Mouse (Mus musculus): ENCODE data around the gene Bcl2l11.
"Not testable (repeated sequence)": the region's sequence is repeated elsewhere in the genome, so short reads cannot be mapped to it uniquely, and the experiment has no call there.

The Bcl2l11 gene

DNA sequence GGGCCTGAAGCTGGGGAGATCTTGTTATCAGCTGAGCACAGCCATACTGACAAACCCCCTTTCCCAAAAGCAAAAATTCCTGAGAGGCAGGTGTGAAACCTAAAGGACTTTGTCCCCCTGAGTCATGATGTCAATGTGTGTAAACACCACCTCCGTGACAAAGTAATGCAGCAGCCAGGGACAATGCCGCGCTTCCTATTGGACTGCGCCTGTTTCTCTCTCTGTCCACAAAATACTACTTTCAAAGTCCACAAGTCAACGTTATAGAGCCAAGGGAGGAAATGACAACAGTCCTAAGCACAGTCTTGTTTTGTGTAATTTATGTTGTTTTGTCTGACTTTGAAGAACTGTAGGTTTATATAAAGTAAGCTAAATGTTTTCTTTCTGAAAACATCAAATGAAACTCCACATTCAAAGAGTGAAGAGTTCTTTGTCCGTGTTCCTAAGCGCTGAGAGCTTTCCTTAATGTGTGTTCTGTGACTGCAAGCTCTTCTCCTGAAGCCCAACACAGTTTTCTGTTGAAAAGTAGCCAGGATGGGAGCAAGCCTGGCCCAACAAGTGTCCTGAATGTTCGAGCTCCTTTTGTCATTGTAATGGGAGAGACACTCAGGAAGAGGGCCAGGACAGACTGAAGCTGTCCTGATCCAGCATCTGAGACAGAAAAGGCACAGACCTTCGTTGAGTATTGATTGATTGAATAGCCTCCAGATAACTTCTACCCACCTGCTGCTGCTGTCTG lies 48.9 kb downstream of the Bcl2l11 start:
- no peak for DNase-seq (ENCODE audit: low read depth)

DNA sequence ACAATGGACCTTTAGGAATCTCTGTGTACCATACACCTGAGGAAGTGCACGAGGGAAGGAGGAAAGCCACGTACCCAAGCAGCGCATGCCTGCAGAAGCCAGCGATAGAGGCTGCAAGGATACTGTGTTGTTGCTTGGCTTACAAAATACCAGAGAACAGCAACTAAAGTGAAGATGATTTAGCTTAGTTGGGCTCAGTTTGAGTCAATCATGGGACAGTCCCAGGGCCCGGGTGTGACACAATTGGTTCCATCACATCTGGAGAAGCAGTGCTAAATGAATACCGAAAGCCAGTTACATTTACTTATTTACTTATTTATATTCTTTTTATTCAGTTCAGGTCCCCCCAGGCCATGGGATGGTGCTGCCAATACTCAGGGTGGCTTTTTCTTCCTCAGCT lies 49.8 kb downstream of the Bcl2l11 start:
- no peak for DNase-seq (ENCODE audit: low read depth)

DNA sequence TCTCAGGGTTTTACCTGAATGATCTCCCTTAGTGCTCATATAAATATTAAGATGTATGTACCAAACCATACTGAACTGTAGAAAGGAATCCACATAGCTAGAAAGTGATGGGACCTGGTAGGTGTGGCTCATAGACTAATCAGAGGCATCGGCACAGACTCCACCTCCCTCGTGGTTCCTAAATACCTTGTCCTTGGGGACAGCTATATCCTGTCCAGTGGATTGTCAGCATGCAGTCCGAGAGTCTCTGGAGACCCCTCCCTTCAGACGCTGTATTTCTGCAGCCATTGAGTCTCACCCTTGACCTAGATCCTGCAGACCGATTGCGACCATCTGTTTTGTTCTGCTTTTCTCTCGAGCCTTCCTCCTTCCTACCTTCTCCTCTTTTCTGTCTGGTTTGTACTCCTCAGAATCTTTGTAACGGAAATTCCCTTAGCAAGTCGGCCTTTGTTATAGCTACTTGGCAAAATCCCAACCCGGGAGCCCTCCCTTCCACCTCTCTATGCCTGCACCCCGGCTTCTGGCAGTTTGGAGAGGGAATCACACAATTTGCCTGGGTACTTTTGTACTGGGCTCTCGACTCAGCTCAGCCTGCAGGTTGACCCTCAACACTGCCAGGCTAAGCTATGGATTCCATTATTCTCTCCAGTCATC lies 50.7 kb downstream of the Bcl2l11 start:
- DNase-seq (ENCODE audit: low read depth): no peak

DNA sequence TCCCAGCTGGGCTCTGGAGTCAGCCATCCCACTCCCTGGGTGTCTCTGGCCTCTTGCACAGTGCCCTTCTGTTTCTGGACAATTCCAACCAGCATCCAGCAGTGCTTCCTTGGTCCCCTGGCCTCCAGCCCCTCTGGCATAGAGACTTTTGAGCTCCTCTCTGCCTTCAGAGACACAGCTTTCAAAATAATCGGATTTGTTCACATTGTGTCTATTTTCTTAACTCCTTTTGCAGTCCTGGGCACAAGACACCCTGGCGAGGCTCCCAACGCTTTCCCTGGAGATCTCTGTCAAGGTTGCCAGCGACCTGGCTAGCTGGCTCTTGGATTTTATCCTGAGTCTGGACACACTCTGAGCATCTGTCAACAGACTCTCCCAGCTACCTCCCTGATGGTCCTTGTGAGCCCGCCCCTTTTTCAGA lies 51.4 kb downstream of the Bcl2l11 start:
- DNase-seq (ENCODE audit: low read depth): no peak

DNA sequence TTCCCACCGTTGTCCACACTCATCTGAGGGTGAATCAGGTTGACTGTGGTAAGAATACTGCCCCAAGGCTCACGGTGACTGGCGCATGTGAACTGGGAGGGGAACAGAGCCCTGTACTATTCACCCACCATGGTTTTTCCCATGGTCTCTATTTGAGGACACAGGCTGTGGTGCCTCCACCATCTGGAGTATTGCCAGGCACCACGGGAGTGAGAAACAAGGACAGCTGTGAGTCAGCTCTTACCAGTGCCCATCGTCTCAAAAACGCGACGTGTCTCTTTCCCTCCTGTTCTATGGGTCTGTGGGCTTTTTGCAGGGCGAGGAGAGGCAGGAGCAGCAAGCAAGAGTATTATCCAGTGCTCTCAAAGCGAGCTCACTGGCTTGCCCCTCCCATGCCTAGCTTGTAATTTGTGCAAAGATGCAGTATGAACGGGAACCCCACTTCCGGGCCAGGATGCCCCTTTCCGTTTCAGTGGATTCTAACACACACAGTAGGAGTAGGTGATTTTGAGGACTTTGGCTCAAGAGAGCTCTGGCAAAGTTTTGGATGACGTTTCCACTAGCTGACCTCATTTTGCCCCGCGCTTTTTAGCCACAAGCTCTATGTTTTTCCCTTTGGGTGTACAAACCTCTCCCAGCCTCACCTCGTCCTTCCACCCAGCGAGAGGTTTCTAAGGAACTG lies 53.4 kb downstream of the Bcl2l11 start:
- DNase-seq (ENCODE audit: low read depth): peak; percentile 17

DNA sequence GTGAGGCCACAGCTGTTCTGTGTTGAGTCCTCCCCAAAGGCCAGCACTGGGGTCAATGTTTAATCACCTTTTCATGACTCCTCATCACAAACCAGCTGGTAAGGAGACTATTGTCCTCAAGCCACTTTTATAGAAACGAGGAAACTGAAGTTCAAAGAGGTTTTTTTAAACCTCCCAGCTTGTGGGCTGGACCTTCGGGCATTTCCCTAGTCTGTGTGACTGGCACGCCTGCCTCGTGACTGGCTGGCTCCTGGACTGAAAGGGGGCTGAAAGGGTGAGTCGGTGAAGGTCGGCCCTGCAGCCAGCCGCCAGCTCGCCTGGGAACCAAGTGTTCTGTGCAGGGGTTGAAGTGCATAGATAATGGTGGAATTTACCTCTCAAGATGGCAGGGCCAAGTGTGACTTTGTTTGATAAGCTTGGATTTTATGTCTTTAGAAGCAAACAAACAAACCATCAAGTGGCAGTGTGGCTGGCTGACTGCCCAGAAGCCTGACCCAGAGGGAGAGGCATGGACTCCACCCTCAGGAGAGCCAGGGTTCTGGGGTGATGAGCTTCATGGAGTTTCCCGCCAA lies 54.1 kb downstream of the Bcl2l11 start:
- peak; percentile 35 for DNase-seq (ENCODE audit: low read depth)

DNA sequence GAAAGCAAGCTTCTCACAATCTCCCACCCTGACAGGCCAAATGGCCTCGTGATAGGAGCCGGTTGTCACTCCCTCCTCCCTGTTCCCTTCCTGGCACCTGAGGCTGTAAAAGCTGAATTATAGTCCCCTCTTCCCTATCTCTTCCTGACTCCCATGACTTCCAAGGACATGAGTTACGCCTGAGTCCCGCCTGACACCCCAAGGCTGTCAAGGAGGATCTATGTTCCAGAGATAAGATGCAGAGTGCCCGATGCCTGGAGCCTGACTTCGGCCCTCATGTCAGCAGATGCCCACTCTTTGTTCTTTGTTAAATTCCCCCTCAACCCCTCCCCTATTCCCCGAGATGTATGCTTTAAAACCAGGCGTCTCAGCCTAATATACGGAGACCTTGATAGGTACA lies 56.3 kb downstream of the Bcl2l11 start:
- DNase-seq (ENCODE audit: low read depth): not testable (repeated sequence)

DNA sequence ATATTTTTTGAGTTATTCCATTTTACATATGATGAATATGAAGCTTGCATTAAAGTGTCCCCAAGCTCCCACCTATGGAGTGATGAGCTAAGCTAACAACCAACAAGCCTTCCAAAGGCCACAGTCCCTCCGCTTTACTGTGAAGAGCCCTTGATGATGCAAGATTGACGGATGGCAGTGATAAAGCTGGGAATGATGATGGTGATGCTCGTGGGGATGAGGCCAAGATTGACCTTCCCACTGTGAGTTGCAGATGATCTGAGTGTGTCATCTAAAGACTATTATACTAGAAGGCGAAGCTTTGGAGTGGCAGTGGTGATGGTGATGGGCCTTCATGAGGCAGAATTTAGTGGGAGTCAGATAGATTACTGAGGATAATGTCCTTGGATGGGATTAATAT lies 56.9 kb downstream of the Bcl2l11 start:
- no peak for DNase-seq (ENCODE audit: low read depth)

DNA sequence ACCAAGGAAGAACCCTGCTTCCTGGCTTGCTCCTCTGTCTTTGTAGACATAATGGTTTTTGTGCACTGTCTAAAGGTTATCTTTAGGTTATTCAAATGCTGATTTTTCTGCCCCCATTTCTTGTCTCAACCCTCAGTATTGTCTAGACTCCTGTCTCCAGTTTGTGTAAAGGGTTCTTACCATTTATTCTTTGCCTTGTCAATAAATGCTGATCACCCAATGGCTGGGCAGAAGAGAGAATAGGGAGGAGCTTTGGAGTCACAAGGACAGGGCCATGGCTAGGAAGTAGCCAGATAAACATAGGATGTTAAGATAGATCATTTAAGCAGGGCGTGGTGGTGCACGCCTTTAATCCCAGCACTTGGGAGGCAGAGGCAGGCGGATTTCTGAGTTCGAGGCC lies 57.9 kb downstream of the Bcl2l11 start:
- DNase-seq (ENCODE audit: low read depth): no peak

DNA sequence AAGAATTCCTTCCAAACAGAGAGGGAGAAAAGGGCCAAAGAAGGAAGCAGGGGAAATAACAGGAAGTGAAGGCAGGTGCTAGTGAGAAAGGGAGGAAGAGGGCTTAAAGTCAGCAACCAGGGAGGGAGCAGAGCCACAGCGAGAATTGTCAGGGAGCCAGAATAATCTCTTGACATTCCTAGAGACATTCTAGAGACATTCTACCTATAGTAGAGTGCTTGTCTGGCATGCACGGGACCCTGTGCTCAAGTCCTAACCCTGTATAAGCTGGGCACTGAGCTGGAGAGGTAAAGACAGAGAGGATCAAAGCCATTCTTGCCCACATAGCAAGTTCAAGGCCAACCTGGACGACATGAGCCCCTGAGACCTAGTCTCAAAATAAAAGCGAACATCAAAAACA lies 60.1 kb downstream of the Bcl2l11 start:
- DNase-seq (ENCODE audit: low read depth): no peak

DNA sequence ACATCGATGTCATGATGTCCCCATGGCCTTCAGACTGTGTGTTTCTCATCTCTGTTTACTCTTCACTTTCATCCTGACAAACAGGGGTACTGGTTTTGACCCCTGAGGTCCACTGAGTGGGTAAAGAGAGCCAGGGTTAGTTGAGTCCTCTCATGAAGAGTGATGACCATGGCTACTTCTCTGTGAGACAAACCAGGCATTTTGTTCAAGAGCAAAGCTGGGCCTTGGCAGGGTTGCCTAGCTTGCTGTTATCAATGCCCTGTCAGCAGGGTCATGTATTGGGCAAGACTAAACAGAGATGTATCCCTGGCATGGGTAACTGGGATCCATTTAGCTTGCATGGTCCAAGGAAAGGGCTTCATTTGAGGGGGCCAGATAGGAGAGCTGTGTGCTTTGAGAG lies 61.4 kb downstream of the Bcl2l11 start:
- no peak for DNase-seq (ENCODE audit: low read depth)

DNA sequence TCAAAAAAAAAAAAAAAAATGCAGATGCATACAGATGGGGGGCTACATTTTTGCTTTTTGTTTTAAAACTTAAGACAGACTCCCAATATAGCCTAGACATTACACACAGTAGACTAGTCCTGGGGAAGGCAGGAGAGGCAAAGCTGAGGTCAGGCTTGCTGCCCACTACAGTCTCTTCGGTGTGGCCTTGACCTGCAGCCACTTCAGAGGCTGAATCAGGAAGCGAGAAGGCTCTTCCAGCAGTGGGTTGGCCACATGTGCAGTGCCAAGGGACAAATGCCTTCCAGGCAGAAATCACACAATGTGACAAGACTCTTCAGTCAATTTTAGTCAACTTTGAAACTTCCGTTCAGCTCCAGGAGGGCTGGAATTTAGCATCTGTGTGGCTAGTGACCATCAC lies 62.6 kb downstream of the Bcl2l11 start:
- peak; percentile 52 for DNase-seq (ENCODE audit: low read depth)

DNA sequence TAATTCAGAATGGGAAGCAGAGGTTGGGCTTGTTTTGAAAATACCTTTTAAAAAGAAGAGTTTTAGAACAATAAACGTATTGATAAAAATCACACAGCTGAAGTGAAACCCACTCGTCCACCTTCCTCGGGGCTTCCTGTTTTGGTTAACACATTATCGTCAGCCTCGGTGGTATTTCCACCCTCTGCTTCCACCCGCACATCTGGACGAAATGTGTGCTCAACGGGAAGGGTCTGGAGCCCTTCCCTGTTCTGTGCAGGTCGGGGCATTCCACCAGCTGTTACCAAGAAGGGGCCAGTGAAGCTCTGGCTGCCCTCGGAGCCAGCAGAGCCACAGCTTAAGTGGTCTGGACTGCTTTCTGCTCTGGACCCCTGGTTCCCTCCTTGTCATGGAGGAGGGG lies 63.9 kb downstream of the Bcl2l11 start:
- DNase-seq (ENCODE audit: low read depth): no peak

DNA sequence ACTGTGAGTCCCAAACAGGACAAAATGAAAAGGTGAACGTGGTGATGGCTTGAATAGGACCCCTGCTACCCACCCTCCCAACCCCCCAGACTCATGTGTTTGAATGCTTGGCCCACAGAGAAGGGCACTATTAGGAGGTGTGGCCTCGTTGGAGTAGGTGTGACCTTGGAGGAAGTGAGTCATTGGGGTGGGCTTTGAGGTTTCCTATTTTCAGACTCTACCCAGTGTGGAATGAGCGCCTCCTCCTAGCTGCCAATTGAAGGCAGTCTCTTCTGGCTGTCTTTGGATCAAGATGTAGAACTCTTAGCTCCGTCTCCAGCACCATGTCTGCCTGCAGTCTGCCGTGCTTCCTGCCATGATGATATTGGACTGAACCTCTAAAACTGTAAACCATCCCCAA lies 64.4 kb downstream of the Bcl2l11 start:
- peak; percentile 87 for DNase-seq (ENCODE audit: low read depth)

DNA sequence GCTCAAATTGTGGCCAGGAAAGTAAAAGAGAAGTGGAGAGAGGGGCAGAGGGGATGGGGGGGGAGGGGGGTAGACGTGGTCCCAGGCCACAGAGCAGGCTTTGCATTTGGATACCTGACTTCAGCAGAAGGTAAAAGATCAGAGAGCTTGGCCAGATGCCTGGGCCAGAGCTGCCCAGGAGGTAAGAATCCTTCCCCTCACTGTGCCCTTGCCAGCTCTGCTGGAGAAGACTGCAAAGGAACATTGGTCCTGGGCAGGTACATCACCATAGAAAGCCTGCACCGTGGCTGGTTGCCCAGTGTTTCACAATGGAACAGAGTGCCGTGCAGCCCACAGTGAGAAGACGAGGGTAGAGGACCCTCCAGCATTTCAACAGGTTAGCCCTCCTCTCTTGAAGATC lies 67.6 kb downstream of the Bcl2l11 start:
- no peak for DNase-seq (ENCODE audit: low read depth)

DNA sequence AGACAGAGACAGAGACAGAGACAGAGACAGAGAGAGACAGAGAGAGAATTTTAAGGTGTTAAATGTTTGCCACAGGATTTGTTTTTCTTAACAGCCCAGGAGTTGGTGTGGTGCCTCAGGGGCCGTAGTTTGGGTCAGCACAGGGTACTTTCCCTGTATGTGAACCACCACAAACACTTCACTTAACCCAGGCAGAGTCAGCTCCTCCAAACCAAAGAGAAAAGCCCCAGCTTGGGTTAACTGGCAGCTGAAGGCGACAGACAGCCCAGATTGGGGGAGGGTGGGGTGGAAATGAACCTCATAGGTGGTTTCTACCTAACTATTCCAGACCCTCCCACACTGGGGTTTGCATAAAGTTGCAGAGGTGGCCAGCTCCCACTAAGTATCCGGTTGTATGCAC lies 71.5 kb downstream of the Bcl2l11 start:
- DNase-seq (ENCODE audit: low read depth): no peak

DNA sequence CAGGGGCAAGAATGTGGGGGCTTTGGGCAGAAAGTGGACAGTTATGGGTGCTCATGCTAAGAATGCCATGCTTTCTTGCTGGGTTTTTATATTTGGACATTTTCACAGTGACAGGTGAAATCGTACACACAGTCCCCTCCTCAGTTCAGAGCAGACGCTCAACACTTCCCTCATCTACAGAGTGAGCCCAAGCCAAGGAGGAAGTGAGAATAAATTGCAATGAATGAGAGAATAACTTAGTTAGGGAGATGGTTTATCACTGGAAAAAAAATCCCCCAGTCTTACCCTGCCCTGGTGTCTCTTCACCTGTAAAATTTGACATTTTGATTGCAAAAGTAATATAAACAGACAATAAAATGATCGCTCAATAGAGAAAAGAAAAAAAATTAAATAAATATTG lies 77.3 kb downstream of the Bcl2l11 start:
- DNase-seq (ENCODE audit: low read depth): no peak

DNA sequence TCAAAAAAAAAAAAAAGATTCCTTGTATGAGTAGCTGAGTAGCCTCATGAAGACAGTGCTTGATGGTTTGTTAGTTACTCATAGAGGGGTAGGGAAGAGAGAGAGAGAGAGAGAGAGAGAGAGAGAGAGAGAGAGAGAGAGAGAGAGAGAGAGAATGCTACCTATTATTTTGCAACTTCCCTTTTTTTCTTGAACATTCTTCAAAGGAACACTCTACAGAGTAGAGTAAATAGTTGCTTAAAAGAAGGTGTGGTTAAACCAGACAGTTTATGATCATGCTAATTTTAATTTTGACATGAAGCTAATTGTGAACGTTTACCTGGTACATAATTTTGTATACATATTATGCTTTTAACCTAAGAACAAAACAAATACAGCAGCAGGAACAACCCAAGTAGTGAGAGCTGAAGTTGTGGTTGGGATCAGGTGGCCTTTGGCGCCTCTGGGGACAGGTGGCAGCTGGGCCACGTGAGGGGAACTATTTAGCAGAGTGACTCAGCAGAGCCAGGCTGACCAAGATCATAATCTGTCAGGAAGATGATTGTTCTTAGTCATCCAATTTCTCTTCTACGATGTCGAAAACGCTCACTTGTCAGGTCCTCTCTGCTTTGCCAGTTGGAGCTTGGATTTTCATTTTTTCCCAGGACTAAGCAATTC lies 78.0 kb downstream of the Bcl2l11 start:
- DNase-seq (ENCODE audit: low read depth): peak; percentile 96

DNA sequence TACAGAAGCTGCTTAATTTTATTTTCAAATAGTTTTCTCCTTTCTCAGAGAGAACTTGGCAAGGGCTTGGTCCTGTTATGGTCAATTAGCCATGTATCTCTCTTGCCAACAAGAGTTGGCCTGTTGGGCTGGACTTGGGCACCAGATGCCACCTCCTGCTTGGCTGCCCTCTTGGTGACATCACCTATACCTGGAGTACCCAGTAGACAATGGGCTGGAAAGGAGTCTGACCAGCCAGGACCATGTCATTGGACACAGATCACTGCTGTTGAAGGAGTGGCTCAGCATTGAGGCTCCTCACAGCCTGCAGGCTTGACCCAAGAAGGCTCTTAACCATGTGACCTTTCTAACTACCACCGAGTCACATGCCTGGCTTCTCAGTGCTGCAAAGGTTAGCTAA lies 82.7 kb downstream of the Bcl2l11 start:
- no peak for DNase-seq (ENCODE audit: low read depth)

DNA sequence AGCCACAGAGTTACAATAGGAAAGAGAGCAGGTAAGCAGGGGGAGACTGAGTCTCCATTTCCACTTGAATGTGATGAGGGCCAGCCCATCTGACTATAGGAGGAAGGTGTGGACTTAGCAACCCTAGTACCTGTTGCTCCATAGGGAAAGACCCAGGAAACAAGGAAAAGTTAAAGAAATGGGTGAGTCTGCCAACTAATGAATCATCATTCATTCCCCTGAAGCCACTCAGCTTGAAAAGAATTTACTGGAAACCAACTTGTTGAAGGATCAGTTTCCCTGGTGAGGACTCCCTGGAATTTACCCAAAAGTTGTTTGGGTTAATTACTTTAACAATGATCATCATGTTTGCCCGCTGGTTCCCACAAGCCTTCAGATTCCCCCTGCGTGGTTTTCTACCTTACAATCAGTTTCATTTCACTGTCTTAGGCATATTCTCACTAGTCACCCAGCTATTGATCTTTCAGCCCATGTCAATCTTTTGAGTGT lies 84.0 kb downstream of the Bcl2l11 start:
- no peak for DNase-seq (ENCODE audit: low read depth)

DNA sequence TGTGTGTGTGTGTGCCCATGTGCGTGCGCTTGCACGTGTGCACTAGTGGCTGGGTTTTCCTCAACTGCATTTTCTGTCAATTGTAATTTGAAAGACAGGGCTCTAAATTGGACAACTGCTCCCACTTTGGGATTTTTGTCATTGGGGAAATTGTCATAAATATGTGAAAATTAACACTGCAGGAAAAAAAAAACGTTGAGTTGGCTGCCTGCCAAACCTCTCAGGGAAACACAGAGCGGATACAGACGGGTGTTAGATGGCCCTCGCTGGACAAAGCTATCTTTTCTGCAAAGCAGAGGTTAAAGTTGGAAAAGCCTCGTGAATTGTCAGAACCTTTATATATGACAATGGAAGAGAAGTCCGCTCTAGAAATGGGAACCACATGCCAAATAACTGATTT lies 84.5 kb downstream of the Bcl2l11 start:
- DNase-seq (ENCODE audit: low read depth): peak; percentile 76
